Mouse (Mus musculus): ENCODE data around the gene Prm1. TPM values are rescaled to one million over a fixed set of nuclear protein-coding genes. Genes with fewer than 3 reads are reported as not detected.

The Prm1 gene
- polyA plus RNA-seq, 1 experiment from 2014 or later, result not detected

DNA sequence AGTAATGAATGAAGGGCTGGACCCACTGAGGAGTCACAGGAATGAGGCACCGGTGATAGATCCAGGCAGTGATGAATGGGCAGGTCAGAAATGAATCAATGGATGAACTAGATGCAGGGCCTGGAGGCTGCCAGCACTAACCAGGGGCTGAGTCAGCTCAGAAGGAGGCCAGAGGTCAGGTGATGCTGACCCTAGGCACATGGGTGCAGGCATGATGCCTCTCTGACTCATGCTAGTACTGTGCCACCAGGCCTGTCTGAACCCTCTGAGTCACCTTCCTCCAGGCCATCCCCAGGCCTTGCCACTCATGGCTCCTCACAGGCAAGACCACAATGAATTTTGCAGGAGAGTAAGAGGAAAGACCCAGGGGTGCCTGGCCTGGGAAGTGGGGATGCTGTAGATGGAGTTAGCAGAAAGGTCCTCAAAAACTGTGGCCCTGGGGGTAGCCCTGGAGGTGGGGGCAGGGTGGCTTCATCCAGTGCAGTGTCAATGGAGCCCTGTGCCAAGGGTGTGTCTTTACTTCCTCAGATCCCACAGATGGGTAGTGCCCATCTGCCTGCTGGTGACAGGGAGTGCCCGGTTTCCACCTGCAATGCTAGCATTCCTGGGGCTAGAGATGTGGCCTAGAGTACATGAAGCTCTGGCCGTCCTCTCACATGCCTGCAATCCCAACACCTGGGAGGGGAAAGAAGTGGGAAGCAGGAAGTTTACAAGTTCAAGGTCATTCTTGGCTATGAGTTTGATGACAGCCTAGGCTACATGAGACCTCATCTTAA is 50.9 kb downstream of the Prm1 start:
- Histone ChIP-seq H3K27ac (no peak overlapping the region), H3K4me1 (no peaks in the 10 kb centered on the region), H3K4me2 (no peak overlapping the region), H3K27me3 (no peaks in the 10 kb centered on the region), H3K4me3 (replicated peaks) (no peak overlapping the region), H3K9me3 (no peaks in the 10 kb centered on the region), H3K9ac (no peak overlapping the region), H3K36me3 (replicated peaks) (no peaks in the 10 kb centered on the region)
- WGBS, result 87% methylated on average over 3 of the region's 3 CpGs
- no peak for ATAC-seq (ENCODE audit: low FRiP score)

- no peak overlapping the region for H3K4me2 ChIP-seq
- H3K36me3 ChIP-seq (replicated peaks), result no peaks in the 10 kb centered on the region
- H3K4me3 ChIP-seq (replicated peaks), result no peak overlapping the region
- H3K27ac ChIP-seq, result no peak overlapping the region
- no peaks in the 10 kb centered on the region for H3K4me1 ChIP-seq
- no peaks in the 10 kb centered on the region for H3K27me3 ChIP-seq
- 70% methylated on average over 7 of the region's 7 CpGs for WGBS
- no peaks in the 10 kb centered on the region for H3K9me3 ChIP-seq
- H3K9ac ChIP-seq, result no peak overlapping the region
- ATAC-seq (ENCODE audit: low FRiP score), result no peak
These were observed 55.8 kb downstream of the Prm1 start for GRCm38 (mm10) chr16:10749824-10750223.

DNA sequence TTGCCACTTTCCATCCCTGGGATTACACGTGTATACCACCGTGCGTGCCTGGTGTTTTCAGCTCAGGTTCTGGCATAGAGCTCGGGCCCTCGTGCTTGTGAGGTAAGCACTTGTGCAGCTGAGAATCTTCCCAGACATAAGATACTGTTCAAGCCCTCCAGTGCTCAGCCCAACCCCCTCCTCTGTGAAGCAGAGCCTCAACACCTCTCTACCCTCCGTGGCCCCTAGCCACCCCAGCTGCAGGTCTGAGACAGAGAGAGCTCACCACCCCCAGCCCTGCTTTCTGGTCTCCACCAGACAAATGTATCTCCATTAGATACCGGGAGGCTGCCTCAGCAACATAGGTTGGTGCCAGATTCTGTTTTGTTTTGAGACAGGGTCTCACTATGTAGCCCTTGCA is 56.4 kb downstream of the Prm1 start:
- WGBS, result 80% methylated on average over 7 of the region's 7 CpGs
- no peaks in the 10 kb centered on the region for H3K9me3 ChIP-seq
- H3K27ac ChIP-seq, result no peak overlapping the region
- H3K4me2 ChIP-seq, result no peak overlapping the region
- H3K36me3 ChIP-seq (replicated peaks), result no peaks in the 10 kb centered on the region
- H3K4me3 ChIP-seq (replicated peaks), result no peak overlapping the region
- no peaks in the 10 kb centered on the region for H3K27me3 ChIP-seq
- no peak overlapping the region for H3K9ac ChIP-seq
- no peak for ATAC-seq (ENCODE audit: low FRiP score)
- no peaks in the 10 kb centered on the region for H3K4me1 ChIP-seq

Other genes starting within 250 kb of the Prm1 start
- gene Socs1, start 20.3 kb downstream of the Prm1 start, polyA plus RNA-seq (2016; fragmentation: Nextera tagmentation; extraction: Ambion mirVana), result 2.2 and 2.6 TPM in 2 replicates
- not detected in 2 replicates for gene Tnp2, start 17.2 kb downstream of the Prm1 start, polyA plus RNA-seq (2016; fragmentation: Nextera tagmentation; extraction: Ambion mirVana)
- gene Prm3, start 14.9 kb downstream of the Prm1 start, polyA plus RNA-seq (2016; fragmentation: Nextera tagmentation; extraction: Ambion mirVana), result not detected in 2 replicates
- not detected in 2 replicates for gene Prm2, start 9.7 kb downstream of the Prm1 start, polyA plus RNA-seq (2016; fragmentation: Nextera tagmentation; extraction: Ambion mirVana)
- not detected in 2 replicates for gene Gm11172, start 7.1 kb upstream of the Prm1 start, polyA plus RNA-seq (2016; fragmentation: Nextera tagmentation; extraction: Ambion mirVana)
- gene Rmi2, start 29.2 kb upstream of the Prm1 start, polyA plus RNA-seq (2016; fragmentation: Nextera tagmentation; extraction: Ambion mirVana), result 3.1 and 4.0 TPM in 2 replicates

Data from forebrain, embryonic 12.5 days (tissue).